Mouse (Mus musculus): ENCODE measurements around the gene Abhd12b. TPM values are rescaled to one million over a fixed set of nuclear protein-coding genes. Genes with fewer than 3 reads are reported as not detected.

Gene Abhd12b
- polyA plus RNA-seq, 1 experiment from 2014 or later = not detected

DNA sequence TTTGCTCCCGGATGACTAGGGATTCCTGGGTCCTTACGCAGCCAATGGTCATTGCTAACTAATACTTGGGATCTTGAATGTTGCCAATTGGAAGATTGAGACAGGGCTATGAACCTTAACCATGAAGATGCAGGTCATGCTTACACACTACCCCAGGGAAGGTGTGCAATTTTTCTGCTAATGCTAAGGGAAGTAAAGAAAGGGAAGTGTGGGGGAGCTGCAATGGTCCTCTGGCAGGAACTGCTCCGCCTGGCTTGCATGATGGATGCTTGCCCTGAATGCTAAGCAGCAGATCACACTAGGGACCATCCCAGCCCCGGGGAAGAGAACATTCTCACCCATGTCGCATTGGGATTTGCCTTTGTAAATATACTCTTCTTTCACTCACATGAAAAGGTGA lies 67.5 kb downstream of the Abhd12b start:
- Histone ChIP-seq H3K4me1 (peaks cover 13% of the 10 kb centered on the region), H3K9me3 (replicated peaks) (no peaks in the 10 kb centered on the region), H3K27me3 (ENCODE audit: low read depth, poor library complexity, severe bottlenecking) (peaks cover 16% of the 10 kb centered on the region), H3K4me3 (no peak overlapping the region), H3K36me3 (no peaks in the 10 kb centered on the region), H3K27ac (replicated peaks) (no peak overlapping the region)
- WGBS = 87% methylated on average over 5 of the region's 5 CpGs
- DNase-seq (ENCODE audit: low spot score) = no peak

DNA sequence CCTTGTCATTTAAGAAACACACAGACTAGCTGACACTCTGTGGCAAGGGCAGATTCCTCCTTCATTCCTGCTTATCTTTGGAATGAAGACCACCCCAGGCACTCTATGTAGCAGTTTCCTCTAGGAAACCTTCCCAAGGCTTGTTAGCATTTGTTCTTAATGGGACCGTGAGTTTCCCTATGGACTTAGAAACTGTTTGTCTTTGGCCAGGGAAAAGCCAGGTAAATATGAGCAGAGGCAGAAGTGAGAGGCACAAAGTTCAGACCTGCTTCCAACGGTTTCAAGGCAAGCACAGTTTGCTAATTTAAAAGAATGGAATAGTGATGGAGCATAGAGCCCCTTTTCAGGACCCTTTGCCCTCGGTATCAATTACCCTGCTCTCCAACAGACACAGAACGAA lies 69.4 kb downstream of the Abhd12b start:
- H3K27me3 ChIP-seq (ENCODE audit: low read depth, poor library complexity, severe bottlenecking) = peaks cover 35% of the 10 kb centered on the region
- 78% methylated on average over 4 of the region's 4 CpGs for WGBS
- H3K36me3 ChIP-seq = no peaks in the 10 kb centered on the region
- H3K27ac ChIP-seq (replicated peaks) = no peak overlapping the region
- peaks cover 28% of the 10 kb centered on the region for H3K4me1 ChIP-seq
- no peak for DNase-seq (ENCODE audit: low spot score)
- H3K4me3 ChIP-seq = no peak overlapping the region
- no peaks in the 10 kb centered on the region for H3K9me3 ChIP-seq (replicated peaks)

DNA sequence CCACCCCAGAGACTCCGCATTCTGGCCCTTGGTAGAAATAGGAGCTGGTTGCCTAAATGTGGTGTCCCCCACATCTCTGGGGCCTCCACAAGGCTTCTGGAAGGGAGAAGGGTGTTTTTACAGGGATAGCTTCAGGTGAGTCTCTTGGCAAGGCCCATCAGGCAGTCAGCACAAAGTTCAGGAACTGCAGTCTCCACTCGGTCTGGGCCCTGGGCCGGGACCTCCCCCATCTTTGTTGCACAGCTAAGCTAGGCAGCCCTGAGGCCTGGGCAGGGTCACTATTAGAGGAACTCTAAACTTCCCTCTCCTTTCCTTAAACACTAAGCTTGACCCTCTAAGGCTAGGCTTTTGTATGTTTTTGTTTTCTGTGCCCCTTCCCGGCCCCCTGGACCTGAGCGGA lies 72.7 kb downstream of the Abhd12b start:
- Histone ChIP-seq H3K27ac (replicated peaks) (peak overlapping the region; percentile 81; the same call in 1 of the 2 replicates), H3K4me1 (peaks cover 35% of the 10 kb centered on the region), H3K27me3 (ENCODE audit: low read depth, poor library complexity, severe bottlenecking) (peaks cover 55% of the 10 kb centered on the region), H3K9me3 (replicated peaks) (no peaks in the 10 kb centered on the region), H3K4me3 (peak overlapping the region; percentile 62), H3K36me3 (no peaks in the 10 kb centered on the region)
- no peak for DNase-seq (ENCODE audit: low spot score)
- 24% methylated on average over 5 of the region's 5 CpGs for WGBS

DNA sequence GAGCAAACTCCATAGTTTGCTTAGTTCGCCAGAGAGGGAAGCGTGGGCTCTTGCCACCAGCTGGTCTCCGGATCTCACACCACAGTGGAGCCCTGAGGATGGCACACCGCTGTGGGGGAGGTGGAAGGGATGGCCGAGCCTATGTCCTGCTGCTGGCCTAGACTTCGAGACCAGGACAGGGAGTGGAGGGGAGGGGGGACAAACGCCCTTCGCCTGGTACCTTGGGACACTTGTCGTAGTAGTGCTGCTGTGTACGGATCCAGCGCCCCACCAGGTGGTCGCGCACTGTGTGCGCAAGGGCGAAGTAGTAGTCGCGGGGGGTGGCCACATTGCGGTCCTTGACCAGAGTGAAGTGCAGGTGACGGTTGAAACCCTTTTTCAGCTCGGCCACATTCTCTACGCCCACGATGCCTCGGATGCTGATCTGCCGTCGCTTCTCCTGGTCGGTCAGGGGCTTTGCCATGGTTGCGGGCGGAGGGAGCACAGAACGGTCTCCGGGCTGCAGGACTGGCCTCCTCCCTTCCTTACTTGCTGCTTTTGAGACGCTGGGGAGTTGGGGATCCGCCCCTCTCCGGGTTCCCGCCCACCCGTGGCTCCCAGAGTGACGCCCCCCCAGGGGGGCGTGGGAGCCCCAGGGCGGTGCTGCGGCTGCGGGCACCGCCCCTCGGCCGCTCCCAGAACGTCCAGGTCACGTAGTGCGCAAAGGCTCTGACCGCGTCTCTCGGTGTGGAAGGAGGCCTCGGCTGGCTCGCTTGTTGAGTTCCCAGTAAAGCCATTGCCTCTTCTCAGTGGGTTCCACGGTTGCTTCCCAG lies 73.4 kb downstream of the Abhd12b start:
- H3K4me3 ChIP-seq = peak overlapping the region; percentile 62
- DNase-seq (ENCODE audit: low spot score) = peak; percentile 67
- H3K36me3 ChIP-seq = no peaks in the 10 kb centered on the region
- under 1% methylated on average over 52 of the region's 52 CpGs for WGBS
- peaks cover 42% of the 10 kb centered on the region for H3K4me1 ChIP-seq
- H3K27ac ChIP-seq (replicated peaks) = peak overlapping the region; percentile 81
- H3K27me3 ChIP-seq (ENCODE audit: low read depth, poor library complexity, severe bottlenecking) = peaks cover 55% of the 10 kb centered on the region
- no peaks in the 10 kb centered on the region for H3K9me3 ChIP-seq (replicated peaks)

DNA sequence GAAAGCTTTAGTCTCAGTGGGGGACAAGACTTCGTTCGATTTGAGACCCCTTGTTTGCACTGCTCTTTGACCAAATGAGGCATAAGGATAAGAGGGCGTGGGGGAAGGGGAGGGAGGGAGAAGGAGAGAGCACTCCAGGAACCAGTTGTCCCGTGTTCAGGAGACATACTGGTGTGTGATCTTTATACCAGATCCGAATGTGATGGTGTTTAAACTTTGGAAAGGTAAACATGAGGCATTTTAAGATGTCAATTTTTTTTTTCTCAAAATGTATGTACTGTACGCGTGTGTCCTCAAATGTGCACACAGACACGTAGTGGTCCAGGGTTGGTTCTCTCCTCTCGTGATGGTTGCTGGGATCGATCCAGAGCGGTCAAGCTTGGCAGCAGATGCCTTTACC lies 74.2 kb downstream of the Abhd12b start:
- Histone ChIP-seq H3K4me1 (peaks cover 40% of the 10 kb centered on the region), H3K27me3 (ENCODE audit: low read depth, poor library complexity, severe bottlenecking) (peaks cover 55% of the 10 kb centered on the region), H3K4me3 (peak overlapping the region; percentile 62), H3K9me3 (replicated peaks) (no peaks in the 10 kb centered on the region), H3K27ac (replicated peaks) (peak overlapping the region; percentile 81; the same call in 1 of the 2 replicates), H3K36me3 (no peaks in the 10 kb centered on the region)
- 62% methylated on average over 11 of the region's 11 CpGs for WGBS
- no peak for DNase-seq (ENCODE audit: low spot score)

DNA sequence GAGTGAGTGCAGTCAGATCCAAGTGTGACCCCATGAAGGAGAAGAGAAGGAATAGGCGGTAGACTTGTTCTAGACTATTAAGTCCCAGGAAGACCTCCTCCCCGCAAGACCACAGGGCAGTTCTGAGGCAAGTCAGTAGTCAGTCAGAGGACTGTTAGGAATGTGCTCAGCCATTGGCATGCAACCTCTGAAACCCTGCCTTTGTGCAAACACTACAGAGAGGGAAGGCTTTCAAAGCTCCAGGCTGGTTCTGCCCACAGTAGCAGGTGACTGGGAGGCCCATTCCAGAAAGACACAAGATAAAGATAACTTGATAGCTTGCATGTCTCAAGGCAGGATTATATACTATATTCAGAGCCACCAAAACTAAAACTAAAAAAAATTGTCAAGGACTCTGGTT lies 77.4 kb downstream of the Abhd12b start, which contains the start of gene Pygl:
TSS of gene Pygl (minus strand) at position 195 of the 400 bp plus-strand sequence.
- peaks cover 49% of the 10 kb centered on the region for H3K27me3 ChIP-seq (ENCODE audit: low read depth, poor library complexity, severe bottlenecking)
- peaks cover 45% of the 10 kb centered on the region for H3K4me1 ChIP-seq
- H3K9me3 ChIP-seq (replicated peaks) = no peaks in the 10 kb centered on the region
- DNase-seq (ENCODE audit: low spot score) = no peak
- no peaks in the 10 kb centered on the region for H3K36me3 ChIP-seq
- H3K27ac ChIP-seq (replicated peaks) = no peak within 1 kb of the TSS
- no peak within 1 kb of the TSS for H3K4me3 ChIP-seq
- WGBS = 85% methylated on average over 2 of the region's 2 CpGs

DNA sequence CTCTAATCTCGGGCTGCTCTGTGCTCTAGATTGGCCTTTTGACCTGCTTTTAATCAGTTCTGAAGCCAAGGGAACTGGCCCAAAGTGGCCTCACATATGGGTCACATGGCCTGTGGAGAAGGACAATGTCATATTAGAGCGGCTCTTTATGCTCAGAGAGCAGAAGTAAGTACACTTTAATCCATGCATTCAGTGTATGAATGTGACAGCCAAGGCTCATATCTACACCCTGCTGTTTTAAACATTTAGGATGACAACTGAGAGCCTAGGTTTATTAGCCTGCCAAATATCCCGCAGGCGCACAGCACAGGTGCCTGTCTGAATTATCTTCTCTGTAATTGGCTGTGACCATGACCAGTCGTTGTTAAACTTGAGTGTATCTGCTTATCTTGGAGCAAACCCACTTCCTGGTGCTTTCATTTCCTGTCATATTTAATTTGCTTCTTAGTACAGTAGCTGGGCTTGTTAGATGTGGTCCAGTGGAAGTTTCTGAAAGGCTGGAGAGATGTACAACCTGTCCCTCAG lies 78.1 kb downstream of the Abhd12b start:
- Histone ChIP-seq H3K9me3 (replicated peaks) (no peaks in the 10 kb centered on the region), H3K27me3 (ENCODE audit: low read depth, poor library complexity, severe bottlenecking) (peaks cover 41% of the 10 kb centered on the region), H3K36me3 (no peaks in the 10 kb centered on the region), H3K27ac (replicated peaks) (no peak overlapping the region), H3K4me1 (peaks cover 38% of the 10 kb centered on the region), H3K4me3 (no peak overlapping the region)
- DNase-seq (ENCODE audit: low spot score) = peak; percentile 33
- WGBS = 53% methylated on average over 5 of the region's 5 CpGs

Other genes with a start within 250 kb of the Abhd12b start
- 2.4 and 3.9 TPM in 2 replicates for gene Sav1, start 167.1 kb upstream of the Abhd12b start, polyA plus RNA-seq (2016; fragmentation: Nextera tagmentation; extraction: Ambion mirVana)
- gene Nin, start 40.4 kb upstream of the Abhd12b start, polyA plus RNA-seq (2016; fragmentation: Nextera tagmentation; extraction: Ambion mirVana) = 9.4 and 10.0 TPM in 2 replicates
- 9.7 and 10.9 TPM in 2 replicates for gene Pygl, start 77.3 kb downstream of the Abhd12b start, polyA plus RNA-seq (2016; fragmentation: Nextera tagmentation; extraction: Ambion mirVana)
- gene Trim9, start 193.5 kb downstream of the Abhd12b start, polyA plus RNA-seq (2016; fragmentation: Nextera tagmentation; extraction: Ambion mirVana) = 22.5 and 34.1 TPM in 2 replicates

Data from midbrain, embryonic 10.5 days (tissue).